Mouse (Mus musculus): ENCODE data around the gene Dcpp1.

GRCm38 (mm10) chr17:23862926-23863325, 17.8 kb upstream of the Dcpp1 start:
- no peak for TF ChIP-seq CTCF (IDR thresholded peaks at IDR 0.05; ENCODE audit: insufficient read depth, low read length)
- no peak for TF ChIP-seq POLR2A (IDR thresholded peaks at IDR 0.05; ENCODE audit: borderline replicate concordance, extremely low read depth, low read depth, low read length)
